Mouse (Mus musculus): Measurements from ENCODE around the gene C530008M17Rik. TPM values are rescaled to one million over a fixed set of nuclear protein-coding genes. Genes with fewer than 3 reads are reported as not detected.

The C530008M17Rik gene
- total and polyA plus RNA-seq, 3 experiments, result 0.04 to 0.44 TPM; not detected in 1

DNA sequence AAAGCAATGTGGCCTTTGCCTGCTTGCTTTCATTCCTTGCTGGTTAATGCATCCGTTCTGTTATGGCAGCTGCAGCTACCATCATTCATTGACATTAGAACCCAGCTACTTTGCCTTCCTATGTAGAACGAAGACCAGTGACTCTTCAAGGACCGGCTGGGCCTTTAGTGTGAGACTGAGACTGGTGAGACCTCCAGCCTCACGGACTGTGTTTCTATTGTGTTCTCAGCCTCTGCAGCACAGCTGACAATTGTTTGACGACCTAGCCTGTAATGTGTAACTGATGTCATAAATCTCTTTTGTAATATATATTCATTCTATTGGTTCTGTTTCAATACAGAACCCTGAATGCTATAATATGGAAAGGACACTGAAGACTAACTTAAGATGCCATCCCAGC lies 34.9 kb downstream of the C530008M17Rik start:
- dilution Hi-C loops (cut with MboI; ENCODE audit: extremely low pct_ligation_motif_present, extremely low pct_unique_long_range_greater_than_20kb, low sequenced_read_pairs), result no loop called here
- no peak overlapping the region for H3K4me3 ChIP-seq (replicated peaks in 1 of 3; ENCODE audit: low read depth in 2 of 3, low read length in 2 of 3, poor library complexity in 1 of 3)
- H3K9ac ChIP-seq (ENCODE audit: insufficient read depth, low read depth), result no peak overlapping the region
- in situ Hi-C loops (cut with MboI; ENCODE audit: low pct_ligation_motif_present, low pct_unique_long_range_greater_than_20kb, low sequenced_read_pairs), result no loop called here
- no peaks in the 10 kb centered on the region for H3K36me3 ChIP-seq (replicated peaks in 1 of 2; ENCODE audit: control insufficient read depth in 1 of 2, insufficient read depth in 1 of 2, low read length in 1 of 2)
- H3K4me1 ChIP-seq (ENCODE audit: control insufficient read depth in 1 of 2, insufficient read depth in 2 of 2), result no peaks in the 10 kb centered on the region
- no peak for DNase-seq (ENCODE audit: extremely low read depth)
- no peak overlapping the region for H3K4me2 ChIP-seq (ENCODE audit: insufficient read depth, low read depth, poor library complexity, severe bottlenecking)
- H3K27ac ChIP-seq (ENCODE audit: insufficient read depth, low read depth), result no peak overlapping the region
- H3K79me2 ChIP-seq (replicated peaks; ENCODE audit: control insufficient read depth, extremely low read depth, insufficient read depth, poor library complexity, severe bottlenecking), result no peaks in the 10 kb centered on the region
- no peaks in the 10 kb centered on the region for H3K27me3 ChIP-seq (replicated peaks)
- no peak for TF ChIP-seq POLR2A (IDR thresholded peaks at IDR 0.05; ENCODE audit: low read depth, low read length)
- H3K9me3 ChIP-seq (replicated peaks; ENCODE audit: low read length), result no peaks in the 10 kb centered on the region

- dilution Hi-C loops (cut with MboI; ENCODE audit: extremely low pct_ligation_motif_present, extremely low pct_unique_long_range_greater_than_20kb, low sequenced_read_pairs), result no loop called here
- Histone ChIP-seq H3K4me1 (ENCODE audit: control insufficient read depth in 1 of 2, insufficient read depth in 2 of 2) (no peaks in the 10 kb centered on the region), H3K4me2 (ENCODE audit: insufficient read depth, low read depth, poor library complexity, severe bottlenecking) (no peak overlapping the region), H3K9me3 (replicated peaks; ENCODE audit: low read length) (no peaks in the 10 kb centered on the region), H3K4me3 (replicated peaks in 1 of 3; ENCODE audit: low read depth in 2 of 3, low read length in 2 of 3, poor library complexity in 1 of 3) (no peak overlapping the region), H3K79me2 (replicated peaks; ENCODE audit: control insufficient read depth, extremely low read depth, insufficient read depth, poor library complexity, severe bottlenecking) (no peaks in the 10 kb centered on the region), H3K9ac (ENCODE audit: insufficient read depth, low read depth) (no peak overlapping the region), H3K27me3 (replicated peaks) (no peaks in the 10 kb centered on the region), H3K27ac (ENCODE audit: insufficient read depth, low read depth) (no peak overlapping the region), H3K36me3 (replicated peaks in 1 of 2; ENCODE audit: control insufficient read depth in 1 of 2, insufficient read depth in 1 of 2, low read length in 1 of 2) (no peaks in the 10 kb centered on the region)
- DNase-seq (ENCODE audit: extremely low read depth), result no peak
- TF ChIP-seq CHD1 (IDR thresholded peaks at IDR 0.05; ENCODE audit: low read depth, low read length) (no peak), NELFE (IDR thresholded peaks at IDR 0.05; ENCODE audit: low read depth, low read length) (no peak), MAX (IDR thresholded peaks at IDR 0.05; ENCODE audit: low read length) (no peak), TCF12 (IDR thresholded peaks at IDR 0.05; ENCODE audit: low read depth, low read length) (no peak), IRF4 (IDR thresholded peaks at IDR 0.05; ENCODE audit: low read depth, low read length) (no peak), PAX5 (IDR thresholded peaks at IDR 0.05; ENCODE audit: low read length) (no peak), USF2 (conservative IDR thresholded peaks at IDR 0.05; ENCODE audit: low read depth, low read length) (no peak), SMC3 (IDR thresholded peaks at IDR 0.05; ENCODE audit: low read depth, low read length) (no peak), CHD2 (IDR thresholded peaks at IDR 0.05; ENCODE audit: low read length) (no peak), JUND (conservative IDR thresholded peaks at IDR 0.05; ENCODE audit: low read depth, low read length) (no peak), ZC3H11A (IDR thresholded peaks at IDR 0.05; ENCODE audit: low read depth, low read length) (no peak), ZMIZ1 (IDR thresholded peaks at IDR 0.05; ENCODE audit: low read depth, low read length) (no peak), ETS1 (conservative IDR thresholded peaks at IDR 0.05; ENCODE audit: low read depth, low read length) (no peak), MAFK (IDR thresholded peaks at IDR 0.05; ENCODE audit: insufficient replicate concordance, low read length) (no peak), CTCF (conservative IDR thresholded peaks at IDR 0.05 in 1 of 2, IDR thresholded peaks at IDR 0.05 in 1 of 2; ENCODE audit: low read depth in 2 of 2, low read length in 2 of 2) (no peak), EP300 (IDR thresholded peaks at IDR 0.05; ENCODE audit: low read length) (no peak), USF1 (IDR thresholded peaks at IDR 0.05; ENCODE audit: low read depth, low read length) (no peak), ZKSCAN1 (IDR thresholded peaks at IDR 0.05; ENCODE audit: borderline replicate concordance, low read depth, low read length) (no peak), BHLHE40 (IDR thresholded peaks at IDR 0.05; ENCODE audit: low read depth, low read length) (no peak), POLR2AphosphoS2 (IDR thresholded peaks at IDR 0.05; ENCODE audit: low read depth, low read length) (no peak)
- in situ Hi-C loops (cut with MboI; ENCODE audit: low pct_ligation_motif_present, low pct_unique_long_range_greater_than_20kb, low sequenced_read_pairs), result no loop called here
Observed at GRCm38 (mm10) chr5:76691706-76692424, 35.6 kb downstream of the C530008M17Rik start.

Data from CH12.LX (cell line).